Mouse (Mus musculus) hindbrain, embryonic 14.5 days (tissue): ENCODE data around the gene Flna. TPM values are rescaled to one million over a fixed set of nuclear protein-coding genes. Genes with fewer than 3 reads are reported as not detected.

Experiments used
- ATAC-seq: fragments of 200-750 bp; cut with Nextera tagmentation; 2 replicates; pipeline ENCODE4 v1.8.0; 2017; ENCODE audit warnings: moderate number of reproducible peaks, mild to moderate bottlenecking, moderate TSS enrichment, moderate library complexity; ENCODE audit not compliant: low FRiP score
- DNase-seq: peaks from one replicate; pipeline ENCODE4 v3.0.0-alpha.2; 2015; ENCODE audit warnings: low spot score
- H3K27ac ChIP-seq: fragments of 300-500 bp; sonication (generic); 2 replicates; pipeline ENCODE4 v1.5.1; 2014; ENCODE audit warnings: mild to moderate bottlenecking, moderate library complexity
- H3K27me3 ChIP-seq: fragments of 300-500 bp; sonication (generic); 2 replicates; pipeline ENCODE4 v1.6.1; 2014; ENCODE audit warnings: mild to moderate bottlenecking, low read length, mixed read lengths; ENCODE audit not compliant: control insufficient read depth, insufficient read depth
- H3K36me3 ChIP-seq: fragments of 300-500 bp; sonication (generic); replicated peaks from 2 replicates; pipeline ENCODE4 v1.6.1; 2014; ENCODE audit not compliant: control insufficient read depth, insufficient read depth
- H3K4me1 ChIP-seq: fragments of 300-500 bp; sonication (generic); replicated peaks from 2 replicates; pipeline ENCODE4 v1.6.1; 2014; ENCODE audit warnings: antibody characterized with exemption, low read length, mixed read lengths; ENCODE audit not compliant: control insufficient read depth, insufficient read depth
- H3K4me2 ChIP-seq: fragments of 300-500 bp; sonication (generic); replicated peaks from 2 replicates; pipeline ENCODE4 v1.6.1; 2014; ENCODE audit warnings: mild to moderate bottlenecking, moderate library complexity
- H3K4me3 ChIP-seq: fragments of 300-500 bp; sonication (generic); replicated peaks from 2 replicates; pipeline ENCODE4 v1.5.1; 2014; ENCODE audit warnings: mild to moderate bottlenecking, low read length
- H3K9ac ChIP-seq: fragments of 300-500 bp; sonication (generic); 2 replicates; pipeline ENCODE4 v1.6.1; 2014
- H3K9me3 ChIP-seq: fragments of 300-500 bp; sonication (generic); 2 replicates; pipeline ENCODE4 v1.6.1; 2016; ENCODE audit warnings: low read length; ENCODE audit not compliant: control insufficient read depth
- WGBS: fragments of 180-500 bp; shearing (Covaris S2); extraction: QIAGEN DNeasy Blood & Tissue Kit; methylation state at CpG from one replicate; pipeline ENCODE4 v1.1.7; 2014; 5-methylcytosine and 5-hydroxymethylcytosine counted together
- polyA plus RNA-seq: library from polyadenylated mRNA; unstranded; fragments of >200 nt; fragmentation: Nextera tagmentation; extraction: Ambion mirVana; gene quantifications from 2 replicates; pipeline ENCODE4 v1.2.1, GENCODE M21; 2014

Flna gene
- polyA plus RNA-seq, 1 experiment from 2014 or later = 100.0 TPM

GRCm38 (mm10) chrX:74277916-74278315, 28.3 kb upstream of the Flna start:
- Histone ChIP-seq H3K4me1 (no peaks in the 10 kb centered on the region; the same call in 1 of the 2 replicates), H3K4me2 (no peak overlapping the region), H3K27ac (no peak overlapping the region), H3K9ac (no peak overlapping the region), H3K9me3 (no peaks in the 10 kb centered on the region), H3K27me3 (no peaks in the 10 kb centered on the region), H3K4me3 (no peak overlapping the region), H3K36me3 (peaks cover 5% of the 10 kb centered on the region)
- no peak for DNase-seq
- 78% methylated on average over 8 of the region's 8 CpGs for WGBS
- ATAC-seq = no peak

- DNase-seq (no peak), ATAC-seq (no peak)
- Histone ChIP-seq H3K9me3 (no peaks in the 10 kb centered on the region), H3K4me1 (no peaks in the 10 kb centered on the region; the same call in 1 of the 2 replicates), H3K4me2 (no peak overlapping the region), H3K9ac (no peak overlapping the region), H3K36me3 (peaks cover 16% of the 10 kb centered on the region), H3K27me3 (no peaks in the 10 kb centered on the region), H3K4me3 (no peak overlapping the region), H3K27ac (no peak overlapping the region)
- WGBS = 32% methylated on average over 10 of the region's 10 CpGs
Measured at GRCm38 (mm10) chrX:74273422-74274322, 24.1 kb upstream of the Flna start.

- Histone ChIP-seq H3K4me2 (peak overlapping the region; percentile 67), H3K4me3 (peak overlapping the region; percentile 58), H3K4me1 (no peaks in the 10 kb centered on the region; the same call in 1 of the 2 replicates), H3K9ac (peak overlapping the region; percentile 75), H3K27ac (peak overlapping the region; percentile 56), H3K9me3 (no peaks in the 10 kb centered on the region), H3K36me3 (peaks cover 16% of the 10 kb centered on the region), H3K27me3 (no peaks in the 10 kb centered on the region)
- no peak for ATAC-seq
- WGBS = 18% methylated on average over 27 of the region's 27 CpGs
- no peak for DNase-seq
Measured at GRCm38 (mm10) chrX:74270902-74271551, 21.4 kb upstream of the Flna start.

- H3K9ac ChIP-seq = peak within 1 kb of the TSS; percentile 75
- no peaks in the 10 kb centered on the region; the same call in 1 of the 2 replicates for H3K4me1 ChIP-seq
- peak within 1 kb of the TSS; percentile 58 for H3K4me3 ChIP-seq
- peak; percentile 95 for ATAC-seq
- H3K27ac ChIP-seq = peak within 1 kb of the TSS; percentile 96
- 17% methylated on average over 42 of the region's 42 CpGs for WGBS
- H3K36me3 ChIP-seq = peaks cover 16% of the 10 kb centered on the region
- peak within 1 kb of the TSS; percentile 67 for H3K4me2 ChIP-seq
- peak; percentile 90 for DNase-seq
- no peaks in the 10 kb centered on the region for H3K27me3 ChIP-seq
- no peaks in the 10 kb centered on the region for H3K9me3 ChIP-seq
Measured at GRCm38 (mm10) chrX:74270062-74270901, 20.7 kb upstream of the Flna start, which contains the start of gene Rpl10. Rpl10 (plus strand) TSS chrX:74270812.

- Histone ChIP-seq H3K27me3 (no peaks in the 10 kb centered on the region), H3K9me3 (no peaks in the 10 kb centered on the region), H3K27ac (peak overlapping the region; percentile 96), H3K9ac (peak overlapping the region; percentile 59), H3K4me3 (peak overlapping the region; percentile 58), H3K4me1 (no peaks in the 10 kb centered on the region; the same call in 1 of the 2 replicates), H3K4me2 (peak overlapping the region; percentile 55), H3K36me3 (peaks cover 16% of the 10 kb centered on the region)
- DNase-seq (no peak), ATAC-seq (peak; percentile 17; the same call in 1 of the 2 replicates)
- 33% methylated on average over 3 of the region's 3 CpGs for WGBS
Measured at GRCm38 (mm10) chrX:74269736-74270061, 20.1 kb upstream of the Flna start.

GRCm38 (mm10) chrX:74257746-74258145, 8.1 kb upstream of the Flna start:
- Histone ChIP-seq H3K4me1 (peaks cover 6% of the 10 kb centered on the region), H3K4me3 (no peak overlapping the region), H3K27me3 (no peaks in the 10 kb centered on the region), H3K4me2 (no peak overlapping the region), H3K9me3 (no peaks in the 10 kb centered on the region), H3K36me3 (peaks cover 15% of the 10 kb centered on the region), H3K9ac (no peak overlapping the region), H3K27ac (no peak overlapping the region)
- ATAC-seq (no peak), DNase-seq (no peak)
- WGBS = 98% methylated on average over 3 of the region's 3 CpGs

- H3K27ac ChIP-seq = peak overlapping the region; percentile 90
- 24% methylated on average over 29 of the region's 31 CpGs for WGBS
- H3K9ac ChIP-seq = peak overlapping the region; percentile 75
- peaks cover 15% of the 10 kb centered on the region for H3K36me3 ChIP-seq
- peaks cover 6% of the 10 kb centered on the region for H3K4me1 ChIP-seq
- DNase-seq (no peak), ATAC-seq (no peak; the same call in 1 of the 2 replicates)
- H3K9me3 ChIP-seq = no peaks in the 10 kb centered on the region
- H3K27me3 ChIP-seq = no peaks in the 10 kb centered on the region
- peak overlapping the region; percentile 54 for H3K4me3 ChIP-seq
- H3K4me2 ChIP-seq = peak overlapping the region; percentile 67
Measured at GRCm38 (mm10) chrX:74254888-74255565, 5.4 kb upstream of the Flna start.

- DNase-seq = peak; percentile 87
- Histone ChIP-seq H3K27me3 (no peaks in the 10 kb centered on the region), H3K4me2 (peak within 1 kb of the TSS; percentile 67), H3K4me1 (peaks cover 6% of the 10 kb centered on the region), H3K9me3 (no peaks in the 10 kb centered on the region), H3K4me3 (peak within 1 kb of the TSS; percentile 54), H3K9ac (peak within 1 kb of the TSS; percentile 75), H3K27ac (peak within 1 kb of the TSS; percentile 90), H3K36me3 (peaks cover 15% of the 10 kb centered on the region)
- peak; percentile 96 for ATAC-seq
- 23% methylated on average over 39 of the region's 39 CpGs for WGBS
Measured at GRCm38 (mm10) chrX:74254153-74254887, 4.7 kb upstream of the Flna start, which contains the start of gene Emd. Emd (plus strand) TSS chrX:74254687.
